Mouse (Mus musculus): ENCODE measurements around the gene Hoxd11. TPM values are rescaled to one million over a fixed set of nuclear protein-coding genes. Genes with fewer than 3 reads are reported as not detected.
A peak's percentile ranks its signal among the peaks of the same experiment; 100 is the strongest.

Gene Hoxd11
- polyA plus RNA-seq, 1 experiment, result not detected

- peak within 1 kb of the TSS; percentile 49 for H3K4me3 ChIP-seq (ENCODE audit: low read depth, low read length)
- H3K27me3 ChIP-seq (ENCODE audit: control insufficient read depth, insufficient read depth, low read length, poor library complexity, severe bottlenecking), result peaks cover 64% of the 10 kb centered on the region
- no peak within 1 kb of the TSS for H3K27ac ChIP-seq (ENCODE audit: insufficient read depth, low read length)
- TF ChIP-seq EP300 (IDR thresholded peaks at IDR 0.05; ENCODE audit: insufficient read depth, low read depth, low read length) (no peak), CTCF (IDR thresholded peaks at IDR 0.05; ENCODE audit: low read depth, low read length) (peak; percentile 59)
- H3K36me3 ChIP-seq (ENCODE audit: control insufficient read depth, insufficient read depth, low read length, poor library complexity, severe bottlenecking), result no peaks in the 10 kb centered on the region
- H3K4me1 ChIP-seq (ENCODE audit: control insufficient read depth, insufficient read depth, low read length), result no peaks in the 10 kb centered on the region
- H3K9ac ChIP-seq (ENCODE audit: low read depth, poor library complexity, severe bottlenecking), result 0 out of 2 replicates have a peak within 1 kb of the TSS, but pooled peaks have one; percentile 10
- no peaks in the 10 kb centered on the region for H3K9me3 ChIP-seq (replicated peaks; ENCODE audit: control insufficient read depth, insufficient read depth, low read length, poor library complexity, severe bottlenecking)
Measured at GRCm38 (mm10) chr2:74691022-74691951, 11.9 kb downstream of the Hoxd11 start, which contains the start of gene Hoxd10. TSS of gene Hoxd10 (plus strand) at chr2:74691924.

GRCm38 (mm10) chr2:74691995-74692807 lies 12.8 kb downstream of the Hoxd11 start:
- Histone ChIP-seq H3K27ac (ENCODE audit: insufficient read depth, low read length) (no peak overlapping the region), H3K36me3 (ENCODE audit: control insufficient read depth, insufficient read depth, low read length, poor library complexity, severe bottlenecking) (no peaks in the 10 kb centered on the region), H3K4me1 (ENCODE audit: control insufficient read depth, insufficient read depth, low read length) (no peaks in the 10 kb centered on the region), H3K9me3 (replicated peaks; ENCODE audit: control insufficient read depth, insufficient read depth, low read length, poor library complexity, severe bottlenecking) (no peaks in the 10 kb centered on the region), H3K27me3 (ENCODE audit: control insufficient read depth, insufficient read depth, low read length, poor library complexity, severe bottlenecking) (peaks cover 64% of the 10 kb centered on the region), H3K9ac (ENCODE audit: low read depth, poor library complexity, severe bottlenecking) (no peak overlapping the region), H3K4me3 (ENCODE audit: low read depth, low read length) (peak overlapping the region; percentile 22)
- TF ChIP-seq CTCF (IDR thresholded peaks at IDR 0.05; ENCODE audit: low read depth, low read length) (no peak), EP300 (IDR thresholded peaks at IDR 0.05; ENCODE audit: insufficient read depth, low read depth, low read length) (no peak), POLR2A (IDR thresholded peaks at IDR 0.05; ENCODE audit: insufficient read depth, low read length) (no peak)

GRCm38 (mm10) chr2:74692808-74693431 lies 13.6 kb downstream of the Hoxd11 start:
- TF ChIP-seq POLR2A (IDR thresholded peaks at IDR 0.05; ENCODE audit: insufficient read depth, low read length) (no peak), CTCF (IDR thresholded peaks at IDR 0.05; ENCODE audit: low read depth, low read length) (no peak), EP300 (IDR thresholded peaks at IDR 0.05; ENCODE audit: insufficient read depth, low read depth, low read length) (no peak)
- no peaks in the 10 kb centered on the region for H3K36me3 ChIP-seq (ENCODE audit: control insufficient read depth, insufficient read depth, low read length, poor library complexity, severe bottlenecking)
- H3K27ac ChIP-seq (ENCODE audit: insufficient read depth, low read length), result no peak overlapping the region
- H3K4me1 ChIP-seq (ENCODE audit: control insufficient read depth, insufficient read depth, low read length), result no peaks in the 10 kb centered on the region
- peaks cover 62% of the 10 kb centered on the region for H3K27me3 ChIP-seq (ENCODE audit: control insufficient read depth, insufficient read depth, low read length, poor library complexity, severe bottlenecking)
- no peaks in the 10 kb centered on the region for H3K9me3 ChIP-seq (replicated peaks; ENCODE audit: control insufficient read depth, insufficient read depth, low read length, poor library complexity, severe bottlenecking)
- no peak overlapping the region; the same call in 1 of the 2 replicates for H3K4me3 ChIP-seq (ENCODE audit: low read depth, low read length)
- H3K9ac ChIP-seq (ENCODE audit: low read depth, poor library complexity, severe bottlenecking), result no peak overlapping the region

GRCm38 (mm10) chr2:74693432-74693827 lies 14.1 kb downstream of the Hoxd11 start:
- Histone ChIP-seq H3K9me3 (replicated peaks; ENCODE audit: control insufficient read depth, insufficient read depth, low read length, poor library complexity, severe bottlenecking) (no peaks in the 10 kb centered on the region), H3K27ac (ENCODE audit: insufficient read depth, low read length) (no peak overlapping the region), H3K4me3 (ENCODE audit: low read depth, low read length) (no peak overlapping the region), H3K27me3 (ENCODE audit: control insufficient read depth, insufficient read depth, low read length, poor library complexity, severe bottlenecking) (peaks cover 65% of the 10 kb centered on the region), H3K9ac (ENCODE audit: low read depth, poor library complexity, severe bottlenecking) (no peak overlapping the region), H3K4me1 (ENCODE audit: control insufficient read depth, insufficient read depth, low read length) (no peaks in the 10 kb centered on the region), H3K36me3 (ENCODE audit: control insufficient read depth, insufficient read depth, low read length, poor library complexity, severe bottlenecking) (no peaks in the 10 kb centered on the region)
- TF ChIP-seq CTCF (IDR thresholded peaks at IDR 0.05; ENCODE audit: low read depth, low read length) (no peak), POLR2A (IDR thresholded peaks at IDR 0.05; ENCODE audit: insufficient read depth, low read length) (no peak), EP300 (IDR thresholded peaks at IDR 0.05; ENCODE audit: insufficient read depth, low read depth, low read length) (no peak)

- no peak overlapping the region for H3K9ac ChIP-seq (ENCODE audit: low read depth, poor library complexity, severe bottlenecking)
- no peak overlapping the region for H3K4me3 ChIP-seq (ENCODE audit: low read depth, low read length)
- TF ChIP-seq CTCF (IDR thresholded peaks at IDR 0.05; ENCODE audit: low read depth, low read length), result peak; percentile 51
- TF ChIP-seq POLR2A (IDR thresholded peaks at IDR 0.05; ENCODE audit: insufficient read depth, low read length), result no peak
- TF ChIP-seq EP300 (IDR thresholded peaks at IDR 0.05; ENCODE audit: insufficient read depth, low read depth, low read length), result no peak
- peaks cover 69% of the 10 kb centered on the region for H3K27me3 ChIP-seq (ENCODE audit: control insufficient read depth, insufficient read depth, low read length, poor library complexity, severe bottlenecking)
- H3K9me3 ChIP-seq (replicated peaks; ENCODE audit: control insufficient read depth, insufficient read depth, low read length, poor library complexity, severe bottlenecking), result no peaks in the 10 kb centered on the region
- H3K36me3 ChIP-seq (ENCODE audit: control insufficient read depth, insufficient read depth, low read length, poor library complexity, severe bottlenecking), result no peaks in the 10 kb centered on the region
- no peaks in the 10 kb centered on the region for H3K4me1 ChIP-seq (ENCODE audit: control insufficient read depth, insufficient read depth, low read length)
- H3K27ac ChIP-seq (ENCODE audit: insufficient read depth, low read length), result no peak overlapping the region
Measured at GRCm38 (mm10) chr2:74694066-74694465, 14.7 kb downstream of the Hoxd11 start.
